Mouse (Mus musculus): ENCODE data around the gene Troap. TPM values are rescaled to one million over a fixed set of nuclear protein-coding genes. Genes with fewer than 3 reads are reported as not detected.

Troap gene
- polyA plus RNA-seq, 1 experiment from 2014 or later = 13.3 TPM

GRCm38 (mm10) chr15:99088292-99088691 lies 13.9 kb downstream of the Troap start:
- Histone ChIP-seq H3K27me3 (ENCODE audit: control insufficient read depth, insufficient read depth, low read depth, low read length) (peaks cover 87% of the 10 kb centered on the region), H3K9me3 (replicated peaks; ENCODE audit: control insufficient read depth, low read length) (no peaks in the 10 kb centered on the region), H3K9ac (ENCODE audit: low read depth, low read length) (no peak overlapping the region)

GRCm38 (mm10) chr15:99089069-99089468 lies 14.7 kb downstream of the Troap start:
- peaks cover 95% of the 10 kb centered on the region for H3K27me3 ChIP-seq (ENCODE audit: control insufficient read depth, insufficient read depth, low read depth, low read length)
- H3K4me1 ChIP-seq (ENCODE audit: control insufficient read depth, low read depth, low read length) = peaks cover 14% of the 10 kb centered on the region
- no peak for ATAC-seq (ENCODE audit: low read depth)
- 6% methylated on average over 14 of the region's 14 CpGs for WGBS (ENCODE audit: insufficient replicate concordance)
- H3K4me2 ChIP-seq (ENCODE audit: low read depth, low read length) = peak overlapping the region; percentile 37
- H3K9me3 ChIP-seq (replicated peaks; ENCODE audit: control insufficient read depth, low read length) = no peaks in the 10 kb centered on the region
- H3K4me3 ChIP-seq (ENCODE audit: low read depth, low read length) = no peak overlapping the region
- no peaks in the 10 kb centered on the region for H3K36me3 ChIP-seq (ENCODE audit: control insufficient read depth, insufficient read depth)
- no peak overlapping the region for H3K9ac ChIP-seq (ENCODE audit: low read depth, low read length)
- no peak overlapping the region for H3K27ac ChIP-seq (ENCODE audit: low read length)

More at GRCm38 (mm10) chr15:99088292-99088691, 13.9 kb downstream of the Troap start:
- ATAC-seq (ENCODE audit: low read depth) = peak; percentile 44; the same call in 1 of the 2 replicates
- Histone ChIP-seq H3K4me1 (ENCODE audit: control insufficient read depth, low read depth, low read length) (peaks cover 10% of the 10 kb centered on the region), H3K36me3 (ENCODE audit: control insufficient read depth, insufficient read depth) (no peaks in the 10 kb centered on the region), H3K27ac (ENCODE audit: low read length) (no peak overlapping the region), H3K4me2 (ENCODE audit: low read depth, low read length) (peak overlapping the region; percentile 33), H3K4me3 (ENCODE audit: low read depth, low read length) (peak overlapping the region; percentile 25; the same call in 1 of the 2 replicates)
- under 1% methylated on average over 27 of the region's 27 CpGs for WGBS (ENCODE audit: insufficient replicate concordance)

GRCm38 (mm10) chr15:99092870-99093269 lies 18.5 kb downstream of the Troap start, which contains the start of gene Dnajc22:
Dnajc22 (plus strand) TSS chr15:99093170.
- no peak for ATAC-seq (ENCODE audit: low read depth)
- Histone ChIP-seq H3K4me3 (ENCODE audit: low read depth, low read length) (peak within 1 kb of the TSS; percentile 45), H3K9me3 (replicated peaks; ENCODE audit: control insufficient read depth, low read length) (no peaks in the 10 kb centered on the region), H3K27ac (ENCODE audit: low read length) (no peak within 1 kb of the TSS), H3K27me3 (ENCODE audit: control insufficient read depth, insufficient read depth, low read depth, low read length) (peaks cover 97% of the 10 kb centered on the region), H3K9ac (ENCODE audit: low read depth, low read length) (no peak within 1 kb of the TSS), H3K4me2 (ENCODE audit: low read depth, low read length) (peak within 1 kb of the TSS; percentile 64), H3K36me3 (ENCODE audit: control insufficient read depth, insufficient read depth) (no peaks in the 10 kb centered on the region), H3K4me1 (ENCODE audit: control insufficient read depth, low read depth, low read length) (peaks cover 20% of the 10 kb centered on the region)
- WGBS (ENCODE audit: insufficient replicate concordance) = 47% methylated on average over 8 of the region's 8 CpGs

- peaks cover 97% of the 10 kb centered on the region for H3K27me3 ChIP-seq (ENCODE audit: control insufficient read depth, insufficient read depth, low read depth, low read length)
- peaks cover 18% of the 10 kb centered on the region for H3K4me1 ChIP-seq (ENCODE audit: control insufficient read depth, low read depth, low read length)
- peak overlapping the region; percentile 64 for H3K4me2 ChIP-seq (ENCODE audit: low read depth, low read length)
- H3K9me3 ChIP-seq (replicated peaks; ENCODE audit: control insufficient read depth, low read length) = no peaks in the 10 kb centered on the region
- H3K36me3 ChIP-seq (ENCODE audit: control insufficient read depth, insufficient read depth) = no peaks in the 10 kb centered on the region
- ATAC-seq (ENCODE audit: low read depth) = no peak
- 2% methylated on average over 56 of the region's 56 CpGs for WGBS (ENCODE audit: insufficient replicate concordance)
- peak overlapping the region; percentile 45 for H3K4me3 ChIP-seq (ENCODE audit: low read depth, low read length)
- H3K27ac ChIP-seq (ENCODE audit: low read length) = no peak overlapping the region
- H3K9ac ChIP-seq (ENCODE audit: low read depth, low read length) = no peak overlapping the region
These were observed 19.2 kb downstream of the Troap start for GRCm38 (mm10) chr15:99093291-99094258.

- WGBS (ENCODE audit: insufficient replicate concordance) = 3% methylated on average over 26 of the region's 27 CpGs
- Histone ChIP-seq H3K9me3 (replicated peaks; ENCODE audit: control insufficient read depth, low read length) (no peaks in the 10 kb centered on the region), H3K36me3 (ENCODE audit: control insufficient read depth, insufficient read depth) (no peaks in the 10 kb centered on the region), H3K9ac (ENCODE audit: low read depth, low read length) (no peak overlapping the region), H3K4me2 (ENCODE audit: low read depth, low read length) (no peak overlapping the region), H3K4me1 (ENCODE audit: control insufficient read depth, low read depth, low read length) (peaks cover 22% of the 10 kb centered on the region), H3K27ac (ENCODE audit: low read length) (no peak overlapping the region), H3K27me3 (ENCODE audit: control insufficient read depth, insufficient read depth, low read depth, low read length) (peaks cover 97% of the 10 kb centered on the region), H3K4me3 (ENCODE audit: low read depth, low read length) (no peak overlapping the region)
- ATAC-seq (ENCODE audit: low read depth) = no peak
These were observed 20.4 kb downstream of the Troap start for GRCm38 (mm10) chr15:99094631-99095270.

GRCm38 (mm10) chr15:99095356-99095755 lies 21.0 kb downstream of the Troap start:
- no peak overlapping the region for H3K27ac ChIP-seq (ENCODE audit: low read length)
- H3K4me1 ChIP-seq (ENCODE audit: control insufficient read depth, low read depth, low read length) = peaks cover 22% of the 10 kb centered on the region
- peaks cover 94% of the 10 kb centered on the region for H3K27me3 ChIP-seq (ENCODE audit: control insufficient read depth, insufficient read depth, low read depth, low read length)
- ATAC-seq (ENCODE audit: low read depth) = no peak
- no peak overlapping the region for H3K9ac ChIP-seq (ENCODE audit: low read depth, low read length)
- no peak overlapping the region for H3K4me2 ChIP-seq (ENCODE audit: low read depth, low read length)
- H3K4me3 ChIP-seq (ENCODE audit: low read depth, low read length) = no peak overlapping the region
- H3K9me3 ChIP-seq (replicated peaks; ENCODE audit: control insufficient read depth, low read length) = no peaks in the 10 kb centered on the region
- WGBS (ENCODE audit: insufficient replicate concordance) = 9% methylated on average over 6 of the region's 6 CpGs
- no peaks in the 10 kb centered on the region for H3K36me3 ChIP-seq (ENCODE audit: control insufficient read depth, insufficient read depth)

GRCm38 (mm10) chr15:99096061-99096793 lies 21.9 kb downstream of the Troap start:
- Histone ChIP-seq H3K27me3 (ENCODE audit: control insufficient read depth, insufficient read depth, low read depth, low read length) (peaks cover 86% of the 10 kb centered on the region), H3K9ac (ENCODE audit: low read depth, low read length) (no peak overlapping the region)

GRCm38 (mm10) chr15:99096831-99097500 lies 22.6 kb downstream of the Troap start:
- H3K36me3 ChIP-seq (ENCODE audit: control insufficient read depth, insufficient read depth) = no peaks in the 10 kb centered on the region
- H3K9ac ChIP-seq (ENCODE audit: low read depth, low read length) = no peak overlapping the region
- no peaks in the 10 kb centered on the region for H3K9me3 ChIP-seq (replicated peaks; ENCODE audit: control insufficient read depth, low read length)
- peaks cover 80% of the 10 kb centered on the region for H3K27me3 ChIP-seq (ENCODE audit: control insufficient read depth, insufficient read depth, low read depth, low read length)
- H3K27ac ChIP-seq (ENCODE audit: low read length) = no peak overlapping the region
- H3K4me3 ChIP-seq (ENCODE audit: low read depth, low read length) = peak overlapping the region; percentile 37
- 1% methylated on average over 52 of the region's 58 CpGs for WGBS (ENCODE audit: insufficient replicate concordance)
- H3K4me2 ChIP-seq (ENCODE audit: low read depth, low read length) = peak overlapping the region; percentile 60
- no peak for ATAC-seq (ENCODE audit: low read depth)
- peaks cover 22% of the 10 kb centered on the region for H3K4me1 ChIP-seq (ENCODE audit: control insufficient read depth, low read depth, low read length)

More at GRCm38 (mm10) chr15:99096061-99096793, 21.9 kb downstream of the Troap start:
- Histone ChIP-seq H3K27ac (ENCODE audit: low read length) (no peak overlapping the region), H3K9me3 (replicated peaks; ENCODE audit: control insufficient read depth, low read length) (no peaks in the 10 kb centered on the region), H3K4me2 (ENCODE audit: low read depth, low read length) (peak overlapping the region; percentile 60), H3K4me1 (ENCODE audit: control insufficient read depth, low read depth, low read length) (peaks cover 22% of the 10 kb centered on the region), H3K4me3 (ENCODE audit: low read depth, low read length) (peak overlapping the region; percentile 37), H3K36me3 (ENCODE audit: control insufficient read depth, insufficient read depth) (no peaks in the 10 kb centered on the region)
- 5% methylated on average over 24 of the region's 24 CpGs for WGBS (ENCODE audit: insufficient replicate concordance)
- no peak for ATAC-seq (ENCODE audit: low read depth)

Data from liver, embryonic 16.5 days (tissue).